Mouse (Mus musculus): ENCODE measurements at regions not wholly inside any gene's neighbourhood (a gene's known extent, or its start where the extent isn't known, plus 50 kb on each side); places are given as distances from the start of the nearest gene placed in this dataset.

- peak overlapping the region; percentile 3; the same call in 1 of the 2 replicates for H3K27ac ChIP-seq (ENCODE audit: low read length)
- H3K9ac ChIP-seq (ENCODE audit: low read length): no peak overlapping the region
- WGBS: 39% methylated on average over 7 of the region's 7 CpGs
- no peak overlapping the region for H3K4me3 ChIP-seq (ENCODE audit: low read length)
- H3K9me3 ChIP-seq (ENCODE audit: control insufficient read depth, low read length): peaks cover 5% of the 10 kb centered on the region; the same call in 1 of the 2 replicates
- no peaks in the 10 kb centered on the region for H3K27me3 ChIP-seq (ENCODE audit: control insufficient read depth, insufficient read depth, low read depth, low read length)
- no peaks in the 10 kb centered on the region for H3K36me3 ChIP-seq (ENCODE audit: control insufficient read depth, insufficient read depth, low read length)
- ATAC-seq (ENCODE audit: low read depth): no peak
- no peak overlapping the region for H3K4me2 ChIP-seq (ENCODE audit: low read depth, low read length)
- no peaks in the 10 kb centered on the region for H3K4me1 ChIP-seq (replicated peaks; ENCODE audit: control insufficient read depth, insufficient read depth, low read length)
These were observed 211.4 kb downstream of the Lyplal1 start for GRCm38 (mm10) chr1:185905666-185906065.

GRCm38 (mm10) chr1:185915579-185915978 is 201.5 kb downstream of the Lyplal1 start:
- ATAC-seq (ENCODE audit: low read depth): no peak
- no peaks in the 10 kb centered on the region for H3K36me3 ChIP-seq (ENCODE audit: control insufficient read depth, insufficient read depth, low read length)
- no peak overlapping the region for H3K4me2 ChIP-seq (ENCODE audit: low read depth, low read length)
- H3K4me1 ChIP-seq (replicated peaks; ENCODE audit: control insufficient read depth, insufficient read depth, low read length): no peaks in the 10 kb centered on the region
- H3K27ac ChIP-seq (ENCODE audit: low read length): no peak overlapping the region
- no peak overlapping the region for H3K4me3 ChIP-seq (ENCODE audit: low read length)
- H3K9me3 ChIP-seq (ENCODE audit: control insufficient read depth, low read length): no peaks in the 10 kb centered on the region
- no peak overlapping the region for H3K9ac ChIP-seq (ENCODE audit: low read length)
- WGBS: 65% methylated on average over 2 of the region's 2 CpGs
- H3K27me3 ChIP-seq (ENCODE audit: control insufficient read depth, insufficient read depth, low read depth, low read length): no peaks in the 10 kb centered on the region

- H3K27ac ChIP-seq (ENCODE audit: low read length): no peak overlapping the region
- WGBS: 40% methylated on average over 1 of the region's 1 CpGs
- H3K27me3 ChIP-seq (ENCODE audit: control insufficient read depth, insufficient read depth, low read depth, low read length): no peaks in the 10 kb centered on the region
- no peak overlapping the region for H3K9ac ChIP-seq (ENCODE audit: low read length)
- H3K4me1 ChIP-seq (replicated peaks; ENCODE audit: control insufficient read depth, insufficient read depth, low read length): no peaks in the 10 kb centered on the region
- peak; percentile 52; the same call in 1 of the 2 replicates for ATAC-seq (ENCODE audit: low read depth)
- no peak overlapping the region for H3K4me3 ChIP-seq (ENCODE audit: low read length)
- H3K4me2 ChIP-seq (ENCODE audit: low read depth, low read length): no peak overlapping the region
- H3K9me3 ChIP-seq (ENCODE audit: control insufficient read depth, low read length): no peaks in the 10 kb centered on the region
- H3K36me3 ChIP-seq (ENCODE audit: control insufficient read depth, insufficient read depth, low read length): no peaks in the 10 kb centered on the region
These were observed 198.4 kb downstream of the Lyplal1 start for GRCm38 (mm10) chr1:185918663-185919062.

GRCm38 (mm10) chr1:185923723-185924122 is 193.4 kb downstream of the Lyplal1 start:
- WGBS: 60% methylated on average over 2 of the region's 2 CpGs
- H3K4me3 ChIP-seq (ENCODE audit: low read length): no peak overlapping the region
- no peak for ATAC-seq (ENCODE audit: low read depth)
- no peaks in the 10 kb centered on the region for H3K36me3 ChIP-seq (ENCODE audit: control insufficient read depth, insufficient read depth, low read length)
- H3K9me3 ChIP-seq (ENCODE audit: control insufficient read depth, low read length): peaks cover 2% of the 10 kb centered on the region; the same call in 1 of the 2 replicates
- no peaks in the 10 kb centered on the region for H3K4me1 ChIP-seq (replicated peaks; ENCODE audit: control insufficient read depth, insufficient read depth, low read length)
- no peak overlapping the region for H3K4me2 ChIP-seq (ENCODE audit: low read depth, low read length)
- no peaks in the 10 kb centered on the region for H3K27me3 ChIP-seq (ENCODE audit: control insufficient read depth, insufficient read depth, low read depth, low read length)
- H3K9ac ChIP-seq (ENCODE audit: low read length): no peak overlapping the region
- H3K27ac ChIP-seq (ENCODE audit: low read length): no peak overlapping the region

- Histone ChIP-seq H3K9ac (ENCODE audit: low read length) (no peak overlapping the region), H3K4me2 (ENCODE audit: low read depth, low read length) (no peak overlapping the region), H3K4me1 (replicated peaks; ENCODE audit: control insufficient read depth, insufficient read depth, low read length) (no peaks in the 10 kb centered on the region), H3K9me3 (ENCODE audit: control insufficient read depth, low read length) (peaks cover 2% of the 10 kb centered on the region; the same call in 1 of the 2 replicates), H3K36me3 (ENCODE audit: control insufficient read depth, insufficient read depth, low read length) (no peaks in the 10 kb centered on the region), H3K27me3 (ENCODE audit: control insufficient read depth, insufficient read depth, low read depth, low read length) (no peaks in the 10 kb centered on the region), H3K27ac (ENCODE audit: low read length) (no peak overlapping the region), H3K4me3 (ENCODE audit: low read length) (no peak overlapping the region)
- 39% methylated on average over 2 of the region's 2 CpGs for WGBS
- no peak for ATAC-seq (ENCODE audit: low read depth)
These were observed 188.1 kb downstream of the Lyplal1 start for GRCm38 (mm10) chr1:185929000-185929399.

- WGBS: 83% methylated on average over 5 of the region's 5 CpGs
- Histone ChIP-seq H3K36me3 (ENCODE audit: control insufficient read depth, insufficient read depth, low read length) (no peaks in the 10 kb centered on the region), H3K4me2 (ENCODE audit: low read depth, low read length) (no peak overlapping the region), H3K27ac (ENCODE audit: low read length) (no peak overlapping the region), H3K9ac (ENCODE audit: low read length) (no peak overlapping the region), H3K9me3 (ENCODE audit: control insufficient read depth, low read length) (peaks cover 2% of the 10 kb centered on the region; the same call in 1 of the 2 replicates), H3K4me1 (replicated peaks; ENCODE audit: control insufficient read depth, insufficient read depth, low read length) (no peaks in the 10 kb centered on the region), H3K27me3 (ENCODE audit: control insufficient read depth, insufficient read depth, low read depth, low read length) (no peaks in the 10 kb centered on the region), H3K4me3 (ENCODE audit: low read length) (no peak overlapping the region)
- ATAC-seq (ENCODE audit: low read depth): no peak
These were observed 187.3 kb downstream of the Lyplal1 start for GRCm38 (mm10) chr1:185929761-185930160.

GRCm38 (mm10) chr1:185933623-185934022 is 183.5 kb downstream of the Lyplal1 start:
- H3K27me3 ChIP-seq (ENCODE audit: control insufficient read depth, insufficient read depth, low read depth, low read length): no peaks in the 10 kb centered on the region
- 71% methylated on average over 3 of the region's 3 CpGs for WGBS
- no peak overlapping the region for H3K27ac ChIP-seq (ENCODE audit: low read length)
- no peak overlapping the region for H3K9ac ChIP-seq (ENCODE audit: low read length)
- H3K36me3 ChIP-seq (ENCODE audit: control insufficient read depth, insufficient read depth, low read length): no peaks in the 10 kb centered on the region
- no peak overlapping the region for H3K4me2 ChIP-seq (ENCODE audit: low read depth, low read length)
- no peaks in the 10 kb centered on the region for H3K9me3 ChIP-seq (ENCODE audit: control insufficient read depth, low read length)
- H3K4me1 ChIP-seq (replicated peaks; ENCODE audit: control insufficient read depth, insufficient read depth, low read length): no peaks in the 10 kb centered on the region
- no peak overlapping the region for H3K4me3 ChIP-seq (ENCODE audit: low read length)
- ATAC-seq (ENCODE audit: low read depth): peak; percentile 72

- H3K27me3 ChIP-seq (ENCODE audit: control insufficient read depth, insufficient read depth, low read depth, low read length): no peaks in the 10 kb centered on the region
- H3K9ac ChIP-seq (ENCODE audit: low read length): no peak overlapping the region
- no peaks in the 10 kb centered on the region for H3K36me3 ChIP-seq (ENCODE audit: control insufficient read depth, insufficient read depth, low read length)
- no peak overlapping the region for H3K4me3 ChIP-seq (ENCODE audit: low read length)
- no peaks in the 10 kb centered on the region for H3K9me3 ChIP-seq (ENCODE audit: control insufficient read depth, low read length)
- no peak overlapping the region for H3K4me2 ChIP-seq (ENCODE audit: low read depth, low read length)
- no peak for ATAC-seq (ENCODE audit: low read depth)
- H3K4me1 ChIP-seq (replicated peaks; ENCODE audit: control insufficient read depth, insufficient read depth, low read length): no peaks in the 10 kb centered on the region
- H3K27ac ChIP-seq (ENCODE audit: low read length): no peak overlapping the region
These were observed 180.1 kb downstream of the Lyplal1 start for GRCm38 (mm10) chr1:185937026-185937425.

- ATAC-seq (ENCODE audit: low read depth): peak; percentile 66
- Histone ChIP-seq H3K36me3 (ENCODE audit: control insufficient read depth, insufficient read depth, low read length) (no peaks in the 10 kb centered on the region), H3K4me2 (ENCODE audit: low read depth, low read length) (no peak overlapping the region), H3K27ac (ENCODE audit: low read length) (no peak overlapping the region), H3K4me1 (replicated peaks; ENCODE audit: control insufficient read depth, insufficient read depth, low read length) (no peaks in the 10 kb centered on the region), H3K9me3 (ENCODE audit: control insufficient read depth, low read length) (no peaks in the 10 kb centered on the region), H3K9ac (ENCODE audit: low read length) (no peak overlapping the region), H3K4me3 (ENCODE audit: low read length) (no peak overlapping the region), H3K27me3 (ENCODE audit: control insufficient read depth, insufficient read depth, low read depth, low read length) (no peaks in the 10 kb centered on the region)
- 55% methylated on average over 3 of the region's 3 CpGs for WGBS
These were observed 177.2 kb downstream of the Lyplal1 start for GRCm38 (mm10) chr1:185939914-185940313.

GRCm38 (mm10) chr1:185940511-185940910 is 176.6 kb downstream of the Lyplal1 start:
- H3K4me2 ChIP-seq (ENCODE audit: low read depth, low read length): no peak overlapping the region
- WGBS: 49% methylated on average over 1 of the region's 1 CpGs
- ATAC-seq (ENCODE audit: low read depth): no peak

More at GRCm38 (mm10) chr1:185940511-185940910, 176.6 kb downstream of the Lyplal1 start:
- Histone ChIP-seq H3K4me3 (ENCODE audit: low read length) (no peak overlapping the region), H3K9me3 (ENCODE audit: control insufficient read depth, low read length) (no peaks in the 10 kb centered on the region), H3K36me3 (ENCODE audit: control insufficient read depth, insufficient read depth, low read length) (no peaks in the 10 kb centered on the region), H3K27me3 (ENCODE audit: control insufficient read depth, insufficient read depth, low read depth, low read length) (no peaks in the 10 kb centered on the region), H3K9ac (ENCODE audit: low read length) (no peak overlapping the region), H3K27ac (ENCODE audit: low read length) (no peak overlapping the region), H3K4me1 (replicated peaks; ENCODE audit: control insufficient read depth, insufficient read depth, low read length) (no peaks in the 10 kb centered on the region)
